Mouse (Mus musculus) olfactory bulb, adult 2 months (tissue): ENCODE measurements at regions not wholly inside any gene's neighbourhood (a gene's known extent, or its start where the extent isn't known, plus 50 kb on each side); places are given as distances from the start of the nearest gene placed in this dataset.

Experiments used
- CTCF ChIP-seq: fragments of 200-500 bp; IDR thresholded peaks from 2 replicates; pipeline ENCODE4 v1.5.1; 2012; ENCODE audit warnings: low read depth, mild to moderate bottlenecking, low read length, moderate library complexity; ENCODE audit not compliant: insufficient read depth
- POLR2A ChIP-seq: fragments of 200-500 bp; IDR thresholded peaks from 2 replicates; pipeline ENCODE4 v1.6.1; 2012; ENCODE audit warnings: mild to moderate bottlenecking, low read depth, low read length, moderate library complexity; ENCODE audit not compliant: insufficient read depth

- no peak for TF ChIP-seq CTCF
- TF ChIP-seq POLR2A, result no peak
These were observed 136.1 kb upstream of the Car8 start for GRCm38 (mm10) chr4:8374737-8375489.
